Mouse (Mus musculus): ENCODE measurements around the gene Gm4881.
"Not testable (repeated sequence)": the region's sequence is repeated elsewhere in the genome, so short reads cannot be mapped to it uniquely, and the experiment has no call there.

Gm4881 gene

GRCm38 (mm10) chr7:24895749-24896148 is 48.5 kb downstream of the Gm4881 start:
- not testable (repeated sequence) for DNase-seq (ENCODE audit: low spot score)

- DNase-seq (ENCODE audit: low spot score) = no peak
Measured at GRCm38 (mm10) chr7:24892125-24892583, 52.1 kb downstream of the Gm4881 start.

GRCm38 (mm10) chr7:24891241-24892124 is 52.8 kb downstream of the Gm4881 start:
- DNase-seq (ENCODE audit: low spot score) = no peak

- DNase-seq (ENCODE audit: low spot score) = no peak
Measured at GRCm38 (mm10) chr7:24890281-24891216, 53.7 kb downstream of the Gm4881 start.

- no peak for DNase-seq (ENCODE audit: low spot score)
Measured at GRCm38 (mm10) chr7:24889431-24890220, 54.7 kb downstream of the Gm4881 start.

- no peak for DNase-seq (ENCODE audit: low spot score)
Measured at GRCm38 (mm10) chr7:24887096-24887495, 57.2 kb downstream of the Gm4881 start.

GRCm38 (mm10) chr7:24886308-24886633 is 58.0 kb downstream of the Gm4881 start:
- no peak for DNase-seq (ENCODE audit: low spot score)

GRCm38 (mm10) chr7:24885468-24886307 is 58.6 kb downstream of the Gm4881 start:
- DNase-seq (ENCODE audit: low spot score) = no peak

- DNase-seq (ENCODE audit: low spot score) = no peak
Measured at GRCm38 (mm10) chr7:24884693-24885291, 59.5 kb downstream of the Gm4881 start.

GRCm38 (mm10) chr7:24883896-24884692 is 60.2 kb downstream of the Gm4881 start, which contains the start of gene Rps19:
TSS of gene Rps19 (plus strand) at chr7:24884371.
- DNase-seq (ENCODE audit: low spot score) = peak; percentile 95

GRCm38 (mm10) chr7:24882416-24883199 is 61.7 kb downstream of the Gm4881 start:
- DNase-seq (ENCODE audit: low spot score) = no peak

GRCm38 (mm10) chr7:24879620-24880019 is 64.7 kb downstream of the Gm4881 start:
- DNase-seq (ENCODE audit: low spot score) = no peak

- DNase-seq (ENCODE audit: low spot score) = no peak
Measured at GRCm38 (mm10) chr7:24877588-24877987, 66.7 kb downstream of the Gm4881 start.

All from layer of hippocampus, adult 9-10 months (tissue).